In genomic region chr7:67310151-67310550, GRCm38 (mm10) we compare ENCODE assay signal across 24 mouse cellular contexts.
"Had no signal": no experiment of that assay in that cellular context is flagged by ENCODE, and none has a peak within 500 bp of the region (broad histone marks: within the 10 kb centered on the region; RNA-seq: fewer than 3 reads in every experiment).

No protein-coding gene starts in this region.

- H3K36me3 ChIP-seq: heart, embryonic 15.5 days had no signal

- H3K4me3 ChIP-seq: heart, adult 2 months; heart, embryonic 13.5 days; heart, embryonic 15.5 days; hindbrain, embryonic 13.5 days; hindbrain, embryonic 15.5 days; kidney, embryonic 15.5 days; layer of hippocampus, adult 2 months; left cerebral cortex, adult 2 months; limb, embryonic 10.5 days; limb, embryonic 12.5 days had no signal

- DNase-seq: forebrain, postnatal 0 days; gastrocnemius, postnatal 14 days; gastrocnemius, postnatal 36 days; heart, adult 11 months; heart, adult 2 months; heart, postnatal 14 days; heart, postnatal 36 days; kidney, adult 11 months; kidney, adult 2 months; kidney, adult 9 months; kidney, postnatal 14 days; kidney, postnatal 36 days had no signal

- H3K27me3 ChIP-seq: heart, embryonic 13.5 days; heart, embryonic 15.5 days; hindbrain, embryonic 13.5 days; hindbrain, embryonic 15.5 days; kidney, embryonic 15.5 days; limb, embryonic 12.5 days had no signal

- ATAC-seq: forebrain, postnatal 0 days; hindbrain, postnatal 0 days had no signal

- H3K9me3 ChIP-seq: heart, embryonic 13.5 days; heart, embryonic 15.5 days; hindbrain, embryonic 13.5 days; hindbrain, embryonic 15.5 days; kidney, embryonic 15.5 days; limb, embryonic 10.5 days; limb, embryonic 12.5 days had no signal

- H3K4me2 ChIP-seq: heart, embryonic 11.5 days; heart, embryonic 13.5 days; heart, embryonic 15.5 days; hindbrain, embryonic 13.5 days; hindbrain, embryonic 15.5 days; kidney, embryonic 15.5 days; limb, embryonic 12.5 days had no signal

- H3K4me1 ChIP-seq: heart, embryonic 15.5 days; hindbrain, embryonic 13.5 days; hindbrain, embryonic 15.5 days; kidney, embryonic 15.5 days; limb, embryonic 10.5 days; limb, embryonic 12.5 days had no signal

- H3K27ac ChIP-seq: heart, adult 2 months; heart, embryonic 13.5 days; heart, embryonic 15.5 days; hindbrain, embryonic 13.5 days; hindbrain, embryonic 15.5 days; hindbrain, postnatal 0 days; kidney, embryonic 15.5 days; kidney, postnatal 0 days; layer of hippocampus, adult 2 months; left cerebral cortex, adult 2 months; limb, embryonic 10.5 days; limb, embryonic 12.5 days had no signal

- H3K9ac ChIP-seq: forebrain, postnatal 0 days; heart, embryonic 13.5 days; heart, embryonic 15.5 days; hindbrain, embryonic 13.5 days; hindbrain, embryonic 15.5 days; kidney, embryonic 15.5 days; limb, embryonic 12.5 days had no signal
